ENCODE assay signal across 21 mouse cellular contexts in the genomic region with DNA sequence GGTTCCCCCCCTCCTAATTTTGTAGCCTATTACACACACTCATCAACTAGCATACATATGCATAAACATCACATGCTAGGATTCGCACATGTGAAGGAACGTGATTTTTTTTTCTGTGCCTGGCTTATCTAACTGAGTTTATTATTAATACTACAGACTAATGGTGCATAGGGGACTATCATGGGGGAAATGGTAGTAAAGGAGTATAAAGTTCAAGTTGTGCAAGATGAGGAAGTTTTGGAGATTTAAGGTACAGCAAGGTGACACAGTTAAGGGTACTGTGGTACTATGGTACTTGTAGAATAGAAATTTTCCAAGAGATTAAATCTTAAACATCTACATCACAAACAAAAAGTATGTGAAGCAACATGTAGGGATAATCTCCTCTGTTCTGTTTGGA.
DNase-seq lines count a peak whose midpoint lies in the region; ATAC-seq and TF ChIP-seq lines count a peak whose summit lies in the region.
"Had no signal": no experiment of that assay in that cellular context is flagged by ENCODE, and none has a peak within 500 bp of the region (broad histone marks: within the 10 kb centered on the region; RNA-seq: fewer than 3 reads in every experiment).

No protein-coding gene starts in this region.

- 85% methylated on average over 2 of the region's 2 CpGs for WGBS in intestine, embryonic 15.5 days
- WGBS in intestine, embryonic 16.5 days, result 75% methylated on average over 2 of the region's 2 CpGs
- WGBS in intestine, postnatal 0 days, result 53% methylated on average over 2 of the region's 2 CpGs
- 95% methylated on average over 2 of the region's 2 CpGs for WGBS in midbrain, embryonic 11.5 days

- H3K9me3 ChIP-seq in intestine, embryonic 15.5 days, result no peaks in the 10 kb centered on the region
- no peaks in the 10 kb centered on the region for H3K9me3 ChIP-seq in intestine, embryonic 16.5 days (ENCODE audit: control insufficient read depth, low read length)
- H3K9me3 ChIP-seq in intestine, postnatal 0 days (ENCODE audit: control insufficient read depth), result no peaks in the 10 kb centered on the region
- H3K9me3 ChIP-seq in midbrain, embryonic 11.5 days (ENCODE audit: control insufficient read depth, low read length), result no peaks in the 10 kb centered on the region
- H3K9me3 ChIP-seq: G1E had no signal

- no peaks in the 10 kb centered on the region for H3K27me3 ChIP-seq in intestine, embryonic 15.5 days (replicated peaks)
- H3K27me3 ChIP-seq in intestine, embryonic 16.5 days (replicated peaks; ENCODE audit: control insufficient read depth, insufficient read depth, low read length), result no peaks in the 10 kb centered on the region
- H3K27me3 ChIP-seq in intestine, postnatal 0 days (replicated peaks; ENCODE audit: control insufficient read depth, insufficient read depth, low read length), result no peaks in the 10 kb centered on the region
- H3K27me3 ChIP-seq in midbrain, embryonic 11.5 days (ENCODE audit: control insufficient read depth, insufficient read depth, low read length), result no peaks in the 10 kb centered on the region
- H3K27me3 ChIP-seq: CH12.LX had no signal

- no peaks in the 10 kb centered on the region for H3K4me1 ChIP-seq in intestine, embryonic 15.5 days (replicated peaks)
- no peaks in the 10 kb centered on the region for H3K4me1 ChIP-seq in intestine, embryonic 16.5 days (ENCODE audit: control insufficient read depth, insufficient read depth, low read length)
- H3K4me1 ChIP-seq in intestine, postnatal 0 days (replicated peaks; ENCODE audit: control insufficient read depth, insufficient read depth, low read length), result no peaks in the 10 kb centered on the region
- no peaks in the 10 kb centered on the region for H3K4me1 ChIP-seq in midbrain, embryonic 11.5 days (ENCODE audit: control insufficient read depth, insufficient read depth, low read length)

- H3K4me2 ChIP-seq in intestine, embryonic 15.5 days (replicated peaks), result no peak overlapping the region
- H3K4me2 ChIP-seq in intestine, embryonic 16.5 days (ENCODE audit: low read depth, low read length), result no peak overlapping the region
- H3K4me2 ChIP-seq in intestine, postnatal 0 days (replicated peaks; ENCODE audit: low read depth), result no peak overlapping the region
- H3K4me2 ChIP-seq in midbrain, embryonic 11.5 days, result no peak overlapping the region

- ATAC-seq in intestine, embryonic 15.5 days, result peak; percentile 66
- peak; percentile 89 for ATAC-seq in intestine, embryonic 16.5 days
- peak; percentile 74 for ATAC-seq in intestine, postnatal 0 days
- ATAC-seq in midbrain, embryonic 11.5 days (ENCODE audit: low FRiP score), result no peak
- ATAC-seq: activated CD4-positive, CD25-positive, alpha-beta regulatory T cell, adult 4 months; CD4-positive, CD25-positive, alpha-beta regulatory T cell, adult 4 months; Patski had no signal

- DNase-seq in liver, result no peak
- no peak for DNase-seq in kidney, adult 8-10 months
- no peak for DNase-seq in midbrain, embryonic 11.5 days (ENCODE audit: low spot score, missing footprints)
- DNase-seq: adrenal gland, adult 2 months; adrenal gland, adult 8-10 months; adrenal gland, postnatal 10 days; adrenal gland, postnatal 14 days; adrenal gland, postnatal 25 days; adrenal gland, postnatal 36 days; B cell, adult 2 months; cerebellum, adult 11 months; cerebellum, adult 11-12 months; cerebellum, adult 18-20 months had no signal

- H3K27ac ChIP-seq in intestine, embryonic 15.5 days, result no peak overlapping the region
- H3K27ac ChIP-seq in intestine, embryonic 16.5 days (ENCODE audit: low read length), result no peak overlapping the region
- no peak overlapping the region for H3K27ac ChIP-seq in intestine, postnatal 0 days (ENCODE audit: low read depth, low read length)
- H3K27ac ChIP-seq in midbrain, embryonic 11.5 days (ENCODE audit: low read depth, low read length), result no peak overlapping the region

- H3K9ac ChIP-seq in intestine, embryonic 15.5 days, result no peak overlapping the region
- no peak overlapping the region for H3K9ac ChIP-seq in intestine, embryonic 16.5 days (ENCODE audit: low read depth, low read length)
- H3K9ac ChIP-seq in intestine, postnatal 0 days (ENCODE audit: low read depth, low read length), result no peak overlapping the region
- no peak overlapping the region for H3K9ac ChIP-seq in midbrain, embryonic 11.5 days (ENCODE audit: low read length)

- no peak overlapping the region for H3K4me3 ChIP-seq in intestine, embryonic 15.5 days (replicated peaks)
- H3K4me3 ChIP-seq in intestine, embryonic 16.5 days (ENCODE audit: low read length), result no peak overlapping the region
- no peak overlapping the region for H3K4me3 ChIP-seq in intestine, postnatal 0 days (ENCODE audit: low read depth, low read length)
- no peak overlapping the region for H3K4me3 ChIP-seq in midbrain, embryonic 11.5 days (ENCODE audit: low read depth, low read length)

- no peaks in the 10 kb centered on the region for H3K36me3 ChIP-seq in intestine, embryonic 15.5 days
- no peaks in the 10 kb centered on the region for H3K36me3 ChIP-seq in intestine, embryonic 16.5 days (ENCODE audit: control insufficient read depth, insufficient read depth, low read length)
- H3K36me3 ChIP-seq in intestine, postnatal 0 days (ENCODE audit: control insufficient read depth, insufficient read depth), result no peaks in the 10 kb centered on the region
- no peaks in the 10 kb centered on the region for H3K36me3 ChIP-seq in midbrain, embryonic 11.5 days (ENCODE audit: control insufficient read depth, insufficient read depth, low read length)
- H3K36me3 ChIP-seq: G1E had no signal

- no peak for TF ChIP-seq CTCF in intestine, postnatal 0 days (IDR thresholded peaks at IDR 0.05; ENCODE audit: low read depth)
